Mouse (Mus musculus): ENCODE data around the gene Spef2. TPM values are rescaled to one million over a fixed set of nuclear protein-coding genes. Genes with fewer than 3 reads are reported as not detected.
"Not testable (repeated sequence)": the region's sequence is repeated elsewhere in the genome, so short reads cannot be mapped to it uniquely, and the experiment has no call there.

Spef2 gene
- not detected in 2 replicates for polyA plus RNA-seq (2012; ENCODE audit: insufficient read depth, low replicate concordance)

DNA sequence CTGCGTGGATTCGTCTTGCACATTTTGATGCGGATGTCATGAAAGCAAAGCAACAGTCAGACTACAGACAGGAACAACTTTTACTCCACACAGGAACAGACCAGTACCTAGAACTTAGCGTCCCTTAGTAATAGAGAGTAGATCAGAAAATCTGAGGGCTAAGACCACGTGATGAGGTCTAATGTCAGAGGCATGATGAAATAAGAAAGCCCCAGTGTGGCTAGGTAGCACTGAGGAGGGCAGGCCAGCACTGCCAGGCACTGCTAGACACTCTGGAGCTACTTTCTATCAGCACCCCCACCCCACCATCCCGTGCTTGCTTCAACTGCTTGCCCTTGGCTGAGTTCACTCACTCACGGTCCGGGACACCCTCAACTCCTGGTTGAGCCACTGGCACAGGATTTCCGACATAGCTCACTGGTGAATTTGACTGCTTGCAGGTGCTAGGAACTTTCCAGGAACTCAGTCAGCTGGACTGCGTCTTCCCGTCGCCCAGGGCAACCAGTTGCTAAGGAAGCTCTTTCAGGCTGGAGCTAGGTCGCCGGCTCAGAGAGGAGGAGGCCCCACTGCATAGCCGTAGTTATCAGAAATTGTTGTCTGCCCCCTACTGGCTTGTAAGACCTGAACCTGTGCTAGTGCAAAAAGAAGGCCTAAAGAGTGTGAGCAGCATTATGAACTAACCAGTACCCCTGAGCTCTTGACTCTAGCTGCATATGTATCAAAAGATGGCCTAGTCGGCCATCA, at the start of gene Spef2:
Gene Spef2 (minus strand): TSS at position 510 of the 744 bp plus-strand sequence.
- peak within 1 kb of the TSS; percentile 90 for H3K4me3 ChIP-seq (replicated peaks)
- H3K4me1 ChIP-seq = peaks cover 17% of the 10 kb centered on the region
- no peaks in the 10 kb centered on the region for H3K36me3 ChIP-seq (replicated peaks; ENCODE audit: low read length)
- no peaks in the 10 kb centered on the region for H3K27me3 ChIP-seq (replicated peaks)
- TF ChIP-seq FLI1 (IDR thresholded peaks at IDR 0.05; ENCODE audit: low read length) (no peak), GATA1 (IDR thresholded peaks at IDR 0.05; ENCODE audit: borderline replicate concordance, low read length) (no peak)
- H3K9me3 ChIP-seq = no peaks in the 10 kb centered on the region

DNA sequence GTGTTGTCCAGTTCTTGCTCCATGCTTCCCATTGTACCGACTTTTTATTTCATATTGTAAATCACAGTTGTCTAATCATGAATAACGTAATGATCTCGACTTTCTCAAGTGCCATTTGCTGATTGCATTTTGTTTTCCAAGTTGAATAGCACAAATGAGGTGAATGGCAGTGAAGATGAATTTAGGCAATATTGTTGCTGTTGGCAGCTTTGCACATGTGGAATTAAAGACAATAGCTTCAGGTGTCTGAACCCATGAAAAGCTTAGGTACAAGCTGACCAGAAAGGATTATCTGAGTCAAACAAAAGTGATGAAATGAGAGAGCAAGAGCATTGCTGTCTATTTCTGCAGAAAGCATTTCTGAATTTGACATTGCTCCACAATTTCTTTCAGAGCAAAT, 45.5 kb upstream of the Spef2 start:
- Histone ChIP-seq H3K4me1 (no peaks in the 10 kb centered on the region), H3K4me3 (replicated peaks) (no peak overlapping the region), H3K27me3 (replicated peaks) (no peaks in the 10 kb centered on the region), H3K36me3 (replicated peaks; ENCODE audit: low read length) (no peaks in the 10 kb centered on the region), H3K9me3 (no peaks in the 10 kb centered on the region)
- TF ChIP-seq GATA1 (IDR thresholded peaks at IDR 0.05; ENCODE audit: borderline replicate concordance, low read length) (no peak), FLI1 (IDR thresholded peaks at IDR 0.05; ENCODE audit: low read length) (no peak)

DNA sequence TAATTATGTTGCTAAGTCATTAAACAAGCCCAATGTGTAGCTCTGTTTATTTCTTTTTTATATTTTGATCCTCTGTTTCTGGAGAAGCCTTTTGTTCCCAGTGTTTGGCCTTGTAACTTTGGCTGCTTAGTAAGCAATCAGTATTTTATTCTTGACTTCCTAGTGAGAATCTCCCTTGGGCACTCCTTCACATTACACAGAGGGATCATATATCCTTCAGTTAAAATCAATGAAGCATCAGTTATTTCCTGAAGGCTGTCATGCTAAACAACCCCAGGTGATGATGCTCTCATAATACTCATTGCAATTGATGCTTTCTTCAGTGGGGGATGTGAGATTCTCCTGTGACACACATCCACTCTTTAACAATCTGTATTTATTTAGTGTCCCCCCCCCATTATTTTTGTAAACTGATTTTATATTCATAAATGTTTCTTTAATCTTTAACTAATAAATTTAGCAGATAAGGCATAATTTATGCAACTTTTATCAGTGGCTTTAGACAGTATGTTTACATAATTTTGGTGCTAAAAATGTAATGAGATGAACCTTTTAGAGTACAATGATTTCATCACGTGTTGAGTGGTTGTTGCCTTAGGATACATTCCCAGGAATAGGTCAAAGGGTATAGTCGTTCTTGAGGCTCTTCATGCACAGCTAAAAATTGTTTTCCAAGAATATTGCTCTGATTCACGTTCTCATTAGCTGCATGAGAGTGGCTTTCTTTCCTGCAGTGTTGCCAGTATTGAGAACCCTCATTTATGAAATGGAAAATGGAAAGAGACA, 39.8 kb upstream of the Spef2 start:
- Histone ChIP-seq H3K4me1 (no peaks in the 10 kb centered on the region), H3K36me3 (replicated peaks; ENCODE audit: low read length) (no peaks in the 10 kb centered on the region), H3K27me3 (replicated peaks) (no peaks in the 10 kb centered on the region), H3K4me3 (replicated peaks) (no peak overlapping the region), H3K9me3 (no peaks in the 10 kb centered on the region)
- TF ChIP-seq FLI1 (IDR thresholded peaks at IDR 0.05; ENCODE audit: low read length) (no peak), GATA1 (IDR thresholded peaks at IDR 0.05; ENCODE audit: borderline replicate concordance, low read length) (no peak)

GRCm38 (mm10) chr15:9774222-9775142, 25.8 kb upstream of the Spef2 start:
- H3K36me3 ChIP-seq (replicated peaks; ENCODE audit: low read length); H3K27me3 ChIP-seq (replicated peaks); H3K4me3 ChIP-seq (replicated peaks): not testable (repeated sequence)
- Histone ChIP-seq H3K4me1 (peaks cover 22% of the 10 kb centered on the region), H3K9me3 (peaks cover 31% of the 10 kb centered on the region)

- TF ChIP-seq GATA1 (IDR thresholded peaks at IDR 0.05; ENCODE audit: borderline replicate concordance, low read length) = no peak
- no peak for TF ChIP-seq FLI1 (IDR thresholded peaks at IDR 0.05; ENCODE audit: low read length)
- H3K4me1 ChIP-seq = peaks cover 4% of the 10 kb centered on the region; the same call in 1 of the 2 replicates
- H3K36me3 ChIP-seq (replicated peaks; ENCODE audit: low read length) = peaks cover 2% of the 10 kb centered on the region
- H3K27me3 ChIP-seq (replicated peaks) = no peaks in the 10 kb centered on the region
- H3K4me3 ChIP-seq (replicated peaks) = no peak overlapping the region
- H3K9me3 ChIP-seq = peaks cover 6% of the 10 kb centered on the region
These were observed 19.7 kb upstream of the Spef2 start for GRCm38 (mm10) chr15:9768184-9768918.

- no peak overlapping the region for H3K4me3 ChIP-seq (replicated peaks)
- no peaks in the 10 kb centered on the region for H3K36me3 ChIP-seq (replicated peaks; ENCODE audit: low read length)
- H3K4me1 ChIP-seq = no peaks in the 10 kb centered on the region
- TF ChIP-seq FLI1 (IDR thresholded peaks at IDR 0.05; ENCODE audit: low read length) = no peak
- TF ChIP-seq GATA1 (IDR thresholded peaks at IDR 0.05; ENCODE audit: borderline replicate concordance, low read length) = no peak
- no peaks in the 10 kb centered on the region for H3K9me3 ChIP-seq
- no peaks in the 10 kb centered on the region for H3K27me3 ChIP-seq (replicated peaks)
These were observed 18.4 kb upstream of the Spef2 start for GRCm38 (mm10) chr15:9767034-9767433.

DNA sequence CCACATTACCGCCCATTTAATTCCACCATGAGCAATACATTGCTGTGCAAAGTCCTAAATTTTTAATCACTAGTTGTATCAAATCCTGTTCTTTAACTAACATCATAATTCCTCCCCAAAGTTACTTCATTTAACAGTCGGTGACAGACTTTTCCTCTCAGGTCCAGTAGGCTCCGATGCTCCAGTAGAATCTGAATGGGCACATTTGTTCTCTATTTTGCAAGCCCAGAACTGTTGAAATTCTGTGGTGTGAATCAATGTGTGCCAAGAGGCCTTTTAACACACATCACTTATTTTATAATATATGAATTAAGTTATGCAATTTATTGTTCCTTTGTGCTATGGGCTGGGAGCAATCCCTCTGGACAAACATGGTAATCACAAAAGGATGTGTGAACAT, 2.3 kb upstream of the Spef2 start:
- no peak overlapping the region for H3K4me3 ChIP-seq (replicated peaks)
- H3K9me3 ChIP-seq = no peaks in the 10 kb centered on the region
- H3K36me3 ChIP-seq (replicated peaks; ENCODE audit: low read length) = no peaks in the 10 kb centered on the region
- H3K27me3 ChIP-seq (replicated peaks) = no peaks in the 10 kb centered on the region
- H3K4me1 ChIP-seq = peaks cover 17% of the 10 kb centered on the region
- TF ChIP-seq FLI1 (IDR thresholded peaks at IDR 0.05; ENCODE audit: low read length) (no peak), GATA1 (IDR thresholded peaks at IDR 0.05; ENCODE audit: borderline replicate concordance, low read length) (no peak)

DNA sequence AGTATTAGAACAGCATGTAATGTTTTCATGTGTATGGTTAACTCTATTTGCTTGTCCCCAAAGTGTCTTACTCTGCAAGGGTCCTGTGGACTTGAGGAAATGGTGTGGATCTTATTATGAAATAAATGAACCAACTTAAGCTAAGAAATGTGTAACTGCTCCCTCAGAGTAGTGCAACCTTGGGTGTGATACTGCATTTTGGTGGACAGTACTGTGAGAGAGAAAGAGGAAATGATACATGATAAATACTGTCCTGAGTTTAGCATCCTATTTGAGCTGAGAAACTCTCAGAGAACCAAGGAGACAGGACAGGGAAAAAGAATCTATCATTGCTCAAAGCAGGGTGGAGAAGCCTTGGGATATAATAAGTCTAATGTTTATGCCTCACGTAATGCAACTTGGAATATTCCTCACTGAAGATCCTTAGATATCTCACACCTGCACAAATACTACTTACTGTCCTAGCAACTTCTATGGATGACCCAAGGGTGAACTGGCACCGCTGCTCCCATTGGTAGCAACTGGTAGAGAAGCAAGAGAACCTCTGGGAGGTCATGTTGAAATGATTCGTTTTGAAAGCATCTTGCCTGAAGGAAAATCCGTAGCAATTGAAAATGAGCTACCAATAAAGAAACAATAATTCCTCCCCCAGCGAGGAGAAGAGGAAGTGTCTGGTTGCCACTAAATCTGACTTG, 1.1 kb downstream of the Spef2 start:
- TF ChIP-seq GATA1 (IDR thresholded peaks at IDR 0.05; ENCODE audit: borderline replicate concordance, low read length) = no peak
- no peak for TF ChIP-seq FLI1 (IDR thresholded peaks at IDR 0.05; ENCODE audit: low read length)
- no peaks in the 10 kb centered on the region for H3K36me3 ChIP-seq (replicated peaks; ENCODE audit: low read length)
- no peaks in the 10 kb centered on the region for H3K27me3 ChIP-seq (replicated peaks)
- no peak overlapping the region for H3K4me3 ChIP-seq (replicated peaks)
- no peaks in the 10 kb centered on the region for H3K9me3 ChIP-seq
- peaks cover 17% of the 10 kb centered on the region for H3K4me1 ChIP-seq

All from megakaryocyte, embryonic 14.5 days (primary cell).